ENCODE assay signal across 20 mouse cellular contexts in the genomic region with DNA sequence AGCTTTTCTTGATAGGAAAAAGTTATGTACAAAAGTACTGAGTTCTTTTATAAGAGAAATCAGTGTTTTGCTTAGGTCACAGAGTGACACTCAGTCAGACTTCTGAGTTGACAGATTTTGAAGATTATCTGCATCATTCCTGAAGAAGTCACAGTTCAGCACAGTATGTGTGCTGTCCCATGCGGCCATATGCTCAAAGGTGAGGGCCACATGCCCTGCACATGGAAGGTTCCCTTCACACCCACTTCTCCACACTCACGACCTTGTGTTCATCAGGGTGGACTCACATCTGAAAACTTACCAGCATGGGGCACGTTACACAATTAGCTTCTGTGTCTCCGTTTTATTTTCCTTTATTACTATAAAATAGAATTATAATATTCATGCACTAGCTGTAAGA.
DNase-seq lines count a peak whose midpoint lies in the region; ATAC-seq and TF ChIP-seq lines count a peak whose summit lies in the region.
"Had no signal": no experiment of that assay in that cellular context is flagged by ENCODE, and none has a peak within 500 bp of the region (broad histone marks: within the 10 kb centered on the region; RNA-seq: fewer than 3 reads in every experiment).

No protein-coding gene starts in this region.

- TF ChIP-seq CTCF in forebrain, postnatal 0 days (IDR thresholded peaks at IDR 0.05; ENCODE audit: low read depth) = no peak

- no peak overlapping the region for H3K4me3 ChIP-seq in forebrain, embryonic 12.5 days (replicated peaks)
- no peak overlapping the region for H3K4me3 ChIP-seq in forebrain, embryonic 16.5 days (replicated peaks; ENCODE audit: low read length)
- no peak overlapping the region for H3K4me3 ChIP-seq in forebrain, embryonic 14.5 days (ENCODE audit: low read depth, low read length)
- no peak overlapping the region for H3K4me3 ChIP-seq in forebrain, postnatal 0 days (ENCODE audit: low read depth, low read length)
- no peak overlapping the region for H3K4me3 ChIP-seq in midbrain, embryonic 14.5 days (replicated peaks; ENCODE audit: low read depth, low read length)
- no peak overlapping the region for H3K4me3 ChIP-seq in midbrain, embryonic 11.5 days (ENCODE audit: low read depth, low read length)
- H3K4me3 ChIP-seq: embryonic facial prominence, embryonic 15.5 days; erythroblast, embryonic 14.5 days had no signal

- H3K4me2 ChIP-seq in forebrain, embryonic 12.5 days = no peak overlapping the region
- no peak overlapping the region for H3K4me2 ChIP-seq in forebrain, embryonic 16.5 days (ENCODE audit: low read length)
- no peak overlapping the region for H3K4me2 ChIP-seq in forebrain, embryonic 14.5 days (ENCODE audit: low read length)
- H3K4me2 ChIP-seq in forebrain, postnatal 0 days (ENCODE audit: low read depth) = no peak overlapping the region
- H3K4me2 ChIP-seq in midbrain, embryonic 14.5 days (ENCODE audit: low read length) = no peak overlapping the region
- no peak overlapping the region for H3K4me2 ChIP-seq in midbrain, embryonic 11.5 days

- WGBS in forebrain, embryonic 12.5 days = 73% methylated on average over 4 of the region's 4 CpGs
- 62% methylated on average over 4 of the region's 4 CpGs for WGBS in forebrain, embryonic 16.5 days
- WGBS in forebrain, embryonic 14.5 days = 60% methylated on average over 4 of the region's 4 CpGs
- WGBS in forebrain, postnatal 0 days = 68% methylated on average over 4 of the region's 4 CpGs
- WGBS in midbrain, embryonic 14.5 days = 88% methylated on average over 4 of the region's 4 CpGs
- WGBS in midbrain, embryonic 11.5 days = 90% methylated on average over 4 of the region's 4 CpGs

- H3K9me3 ChIP-seq in forebrain, embryonic 12.5 days = no peaks in the 10 kb centered on the region
- no peaks in the 10 kb centered on the region for H3K9me3 ChIP-seq in forebrain, embryonic 16.5 days (ENCODE audit: control insufficient read depth, low read length)
- no peaks in the 10 kb centered on the region for H3K9me3 ChIP-seq in forebrain, embryonic 14.5 days (replicated peaks; ENCODE audit: control insufficient read depth, low read length)
- H3K9me3 ChIP-seq in forebrain, postnatal 0 days (ENCODE audit: low read length) = no peaks in the 10 kb centered on the region
- no peaks in the 10 kb centered on the region for H3K9me3 ChIP-seq in midbrain, embryonic 14.5 days (ENCODE audit: control insufficient read depth, low read length)
- H3K9me3 ChIP-seq in midbrain, embryonic 11.5 days (ENCODE audit: control insufficient read depth, low read length) = no peaks in the 10 kb centered on the region
- H3K9me3 ChIP-seq: embryonic facial prominence, embryonic 13.5 days; embryonic facial prominence, embryonic 15.5 days had no signal

- no peak overlapping the region for H3K9ac ChIP-seq in forebrain, embryonic 12.5 days
- H3K9ac ChIP-seq in forebrain, embryonic 16.5 days (replicated peaks; ENCODE audit: low read depth, low read length) = no peak overlapping the region
- H3K9ac ChIP-seq in forebrain, embryonic 14.5 days (ENCODE audit: low read length) = no peak overlapping the region
- no peak overlapping the region for H3K9ac ChIP-seq in forebrain, postnatal 0 days
- no peak overlapping the region for H3K9ac ChIP-seq in midbrain, embryonic 14.5 days (replicated peaks; ENCODE audit: low read length)
- no peak overlapping the region for H3K9ac ChIP-seq in midbrain, embryonic 11.5 days (ENCODE audit: low read length)
- H3K9ac ChIP-seq: embryonic facial prominence, embryonic 13.5 days; embryonic facial prominence, embryonic 15.5 days had no signal

- no peak overlapping the region for H3K27ac ChIP-seq in forebrain, embryonic 12.5 days
- H3K27ac ChIP-seq in forebrain, embryonic 16.5 days (ENCODE audit: low read length) = no peak overlapping the region
- no peak overlapping the region for H3K27ac ChIP-seq in forebrain, embryonic 14.5 days (ENCODE audit: low read depth, low read length)
- no peak overlapping the region for H3K27ac ChIP-seq in forebrain, postnatal 0 days (ENCODE audit: low read depth, low read length)
- no peak overlapping the region for H3K27ac ChIP-seq in midbrain, embryonic 14.5 days (replicated peaks; ENCODE audit: low read depth, low read length)
- H3K27ac ChIP-seq in midbrain, embryonic 11.5 days (ENCODE audit: low read depth, low read length) = no peak overlapping the region
- H3K27ac ChIP-seq: embryonic facial prominence, embryonic 13.5 days; embryonic facial prominence, embryonic 15.5 days had no signal

- no peak for DNase-seq in forebrain, embryonic 14.5 days (ENCODE audit: low spot score)
- DNase-seq in forebrain, postnatal 0 days = no peak
- no peak for DNase-seq in midbrain, embryonic 14.5 days
- DNase-seq in midbrain, embryonic 11.5 days (ENCODE audit: low spot score, missing footprints) = no peak
- DNase-seq in ovary, postnatal 14 days (ENCODE audit: low spot score) = no peak
- DNase-seq: adrenal gland, adult 2 months; adrenal gland, postnatal 10 days; adrenal gland, postnatal 25 days; cerebellum, adult 11 months; cerebellum, adult 18-20 months; cerebellum, adult 8-10 months; cerebellum, adult 9-11 months; cerebellum, postnatal 14 days; cerebellum, postnatal 36 days; embryo, embryonic 11 days had no signal

- H3K36me3 ChIP-seq in forebrain, embryonic 12.5 days (replicated peaks) = no peaks in the 10 kb centered on the region
- H3K36me3 ChIP-seq in forebrain, embryonic 16.5 days (ENCODE audit: control insufficient read depth, insufficient read depth) = no peaks in the 10 kb centered on the region
- no peaks in the 10 kb centered on the region for H3K36me3 ChIP-seq in forebrain, embryonic 14.5 days (ENCODE audit: control insufficient read depth, insufficient read depth, low read length)
- H3K36me3 ChIP-seq in forebrain, postnatal 0 days (ENCODE audit: insufficient read depth) = no peaks in the 10 kb centered on the region
- no peaks in the 10 kb centered on the region for H3K36me3 ChIP-seq in midbrain, embryonic 14.5 days (ENCODE audit: control insufficient read depth, insufficient read depth, low read length)
- no peaks in the 10 kb centered on the region for H3K36me3 ChIP-seq in midbrain, embryonic 11.5 days (ENCODE audit: control insufficient read depth, insufficient read depth, low read length)
- H3K36me3 ChIP-seq: embryonic facial prominence, embryonic 13.5 days; embryonic facial prominence, embryonic 15.5 days had no signal

- H3K4me1 ChIP-seq in forebrain, embryonic 12.5 days = peaks cover 4% of the 10 kb centered on the region; the same call in 1 of the 2 replicates
- H3K4me1 ChIP-seq in forebrain, embryonic 16.5 days (replicated peaks; ENCODE audit: control insufficient read depth, insufficient read depth, low read length) = no peaks in the 10 kb centered on the region; the same call in 1 of the 2 replicates
- peaks cover 6% of the 10 kb centered on the region for H3K4me1 ChIP-seq in forebrain, embryonic 14.5 days (ENCODE audit: control insufficient read depth, insufficient read depth, low read length)
- H3K4me1 ChIP-seq in forebrain, postnatal 0 days (ENCODE audit: insufficient read depth) = no peaks in the 10 kb centered on the region
- no peaks in the 10 kb centered on the region for H3K4me1 ChIP-seq in midbrain, embryonic 14.5 days (ENCODE audit: control insufficient read depth, insufficient read depth, low read length)
- no peaks in the 10 kb centered on the region for H3K4me1 ChIP-seq in midbrain, embryonic 11.5 days (ENCODE audit: control insufficient read depth, insufficient read depth, low read length)

- peak; percentile 41; the same call in 1 of the 2 replicates for ATAC-seq in forebrain, embryonic 12.5 days (ENCODE audit: low FRiP score)
- no peak for ATAC-seq in forebrain, embryonic 16.5 days
- ATAC-seq in forebrain, embryonic 14.5 days = 0 out of 2 replicates have a peak, but pooled peaks have one; percentile 20
- ATAC-seq in forebrain, postnatal 0 days = no peak
- 0 out of 2 replicates have a peak, but pooled peaks have one; percentile 31 for ATAC-seq in midbrain, embryonic 14.5 days (ENCODE audit: low FRiP score, low TSS enrichment)
- no peak for ATAC-seq in midbrain, embryonic 11.5 days (ENCODE audit: low FRiP score)

- H3K27me3 ChIP-seq in forebrain, embryonic 12.5 days = peaks cover 20% of the 10 kb centered on the region
- H3K27me3 ChIP-seq in forebrain, embryonic 16.5 days (replicated peaks; ENCODE audit: control insufficient read depth, insufficient read depth, low read length) = no peaks in the 10 kb centered on the region
- 0 out of 2 replicates have a peak, but pooled peaks cover 3% of the 10 kb centered on the region for H3K27me3 ChIP-seq in forebrain, embryonic 14.5 days (replicated peaks; ENCODE audit: control insufficient read depth, insufficient read depth, low read length)
- no peaks in the 10 kb centered on the region for H3K27me3 ChIP-seq in forebrain, postnatal 0 days (ENCODE audit: insufficient read depth, low read length)
- no peaks in the 10 kb centered on the region for H3K27me3 ChIP-seq in midbrain, embryonic 14.5 days (ENCODE audit: control insufficient read depth, insufficient read depth, low read length)
- H3K27me3 ChIP-seq in midbrain, embryonic 11.5 days (ENCODE audit: control insufficient read depth, insufficient read depth, low read length) = no peaks in the 10 kb centered on the region
- H3K27me3 ChIP-seq: embryonic facial prominence, embryonic 13.5 days; embryonic facial prominence, embryonic 15.5 days had no signal

Comparison
In these comparisons a context has a peak if more than half of its experiments do, and no peak if none do; other contexts are left out.
1. ATAC-seq: peak in forebrain, embryonic 12.5 days (single experiment), forebrain, embryonic 14.5 days (single experiment) and midbrain, embryonic 14.5 days (single experiment); none in forebrain, embryonic 16.5 days (single experiment), forebrain, postnatal 0 days (single experiment) and midbrain, embryonic 11.5 days (single experiment).